Mouse (Mus musculus) cerebellum, adult 2 months (tissue): ENCODE measurements around the gene Dnajc1.

Source experiments
- CTCF ChIP-seq: fragments of 200-500 bp; IDR thresholded peaks from 2 replicates; pipeline ENCODE4 v1.5.1; 2011; ENCODE audit warnings: low read depth, mild to moderate bottlenecking, control low read depth, low read length, moderate library complexity, borderline replicate concordance; ENCODE audit not compliant: insufficient read depth
- POLR2A ChIP-seq: fragments of 200-500 bp; IDR thresholded peaks from 2 replicates; pipeline ENCODE4 v1.6.1; 2011; ENCODE audit warnings: low read length, control low read depth, borderline replicate concordance; ENCODE audit not compliant: insufficient read depth

DNA sequence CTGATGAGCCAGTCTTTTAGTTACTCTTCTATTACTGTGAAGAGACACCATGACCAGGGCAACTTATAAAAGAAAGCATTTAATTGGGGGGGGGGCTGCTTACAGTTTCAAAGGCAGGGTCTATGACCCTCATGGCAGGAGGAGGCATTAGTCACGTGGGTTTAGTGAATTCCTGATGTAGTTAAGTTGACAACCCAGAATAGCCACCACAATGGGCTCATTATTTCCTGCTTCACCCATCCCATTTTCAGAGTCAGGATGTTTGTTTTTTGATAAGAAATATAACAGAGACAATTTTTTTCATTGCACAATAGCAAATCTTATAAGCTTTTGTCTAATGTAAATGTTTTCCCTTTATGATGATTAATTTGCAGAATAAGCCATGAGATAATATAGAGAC, 217.4 kb downstream of the Dnajc1 start:
- no peak for TF ChIP-seq POLR2A
- TF ChIP-seq CTCF, result no peak
